Mouse (Mus musculus) small intestine, adult 2 months (tissue): ENCODE measurements around the gene Drd4.

Experiments
- CTCF ChIP-seq: fragments of 200-500 bp; IDR thresholded peaks from 2 replicates; pipeline ENCODE4 v1.5.1; 2012; ENCODE audit warnings: low read depth, mild to moderate bottlenecking, control low read depth, inconsistent platforms, low read length, moderate library complexity, mixed read lengths; ENCODE audit not compliant: insufficient replicate concordance, insufficient read length; ENCODE audit errors: extremely low read depth
- POLR2A ChIP-seq: fragments of 200-500 bp; IDR thresholded peaks from 2 replicates; pipeline ENCODE4 v1.6.1; 2012; ENCODE audit warnings: low read depth, mild to moderate bottlenecking, control low read depth, inconsistent platforms, low read length, moderate library complexity

GRCm38 (mm10) chr7:141328373-141328990 lies 36.7 kb downstream of the Drd4 start:
- no peak for TF ChIP-seq POLR2A
- no peak for TF ChIP-seq CTCF
